Mouse (Mus musculus) limb, embryonic 13.5 days (tissue): ENCODE measurements at regions not wholly inside any gene's neighbourhood (a gene's known extent, or its start where the extent isn't known, plus 50 kb on each side); places are given as distances from the start of the nearest gene placed in this dataset.

Source experiments
- ATAC-seq: fragments of 200-750 bp; cut with Nextera tagmentation; 2 replicates; pipeline ENCODE4 v1.8.0; 2017; ENCODE audit warnings: low read depth, moderate number of reproducible peaks, moderate TSS enrichment; ENCODE audit not compliant: low FRiP score
- H3K27ac ChIP-seq: fragments of 300-500 bp; sonication (generic); 2 replicates; pipeline ENCODE4 v1.5.1; 2015; ENCODE audit warnings: inconsistent platforms, mild to moderate bottlenecking, moderate library complexity
- H3K27me3 ChIP-seq: fragments of 300-500 bp; sonication (generic); 2 replicates; pipeline ENCODE4 v1.6.1; 2015; ENCODE audit warnings: mild to moderate bottlenecking, inconsistent platforms
- H3K36me3 ChIP-seq: fragments of 300-500 bp; sonication (generic); 2 replicates; pipeline ENCODE4 v1.6.1; 2015; ENCODE audit warnings: inconsistent platforms, mild to moderate bottlenecking, moderate library complexity
- H3K4me1 ChIP-seq: fragments of 300-500 bp; sonication (generic); 2 replicates; pipeline ENCODE4 v1.6.1; 2015; ENCODE audit warnings: inconsistent platforms
- H3K4me2 ChIP-seq: fragments of 300-500 bp; sonication (generic); replicated peaks from 2 replicates; pipeline ENCODE4 v1.6.1; 2015; ENCODE audit warnings: inconsistent platforms, mild to moderate bottlenecking, moderate library complexity
- H3K4me3 ChIP-seq: fragments of 300-500 bp; sonication (generic); 2 replicates; pipeline ENCODE4 v1.5.1; 2015; ENCODE audit warnings: moderate library complexity, mild to moderate bottlenecking, inconsistent platforms
- H3K9ac ChIP-seq: fragments of 300-500 bp; sonication (generic); 2 replicates; pipeline ENCODE4 v1.6.1; 2015; ENCODE audit warnings: mild to moderate bottlenecking, inconsistent platforms
- H3K9me3 ChIP-seq: fragments of 300-500 bp; sonication (generic); 2 replicates; pipeline ENCODE4 v1.6.1; 2016; ENCODE audit warnings: inconsistent platforms
- WGBS: fragments of 180-500 bp; shearing (Covaris S2); methylation state at CpG from one replicate; pipeline ENCODE4 v1.1.7; 2015; 5-methylcytosine and 5-hydroxymethylcytosine counted together

GRCm38 (mm10) chr4:142503761-142504160, 264.6 kb upstream of the Kazn start:
- ATAC-seq = no peak
- peaks cover 8% of the 10 kb centered on the region for H3K4me1 ChIP-seq
- H3K27ac ChIP-seq = no peak overlapping the region
- no peaks in the 10 kb centered on the region for H3K36me3 ChIP-seq
- no peak overlapping the region for H3K4me3 ChIP-seq
- H3K4me2 ChIP-seq = no peak overlapping the region
- H3K9me3 ChIP-seq = no peaks in the 10 kb centered on the region
- WGBS = 91% methylated on average over 15 of the region's 15 CpGs
- H3K9ac ChIP-seq = no peak overlapping the region
- no peaks in the 10 kb centered on the region for H3K27me3 ChIP-seq

GRCm38 (mm10) chr4:142501177-142501576, 262.0 kb upstream of the Kazn start:
- WGBS = 59% methylated on average over 8 of the region's 8 CpGs
- ATAC-seq = no peak
- Histone ChIP-seq H3K4me3 (no peak overlapping the region), H3K4me1 (peaks cover 24% of the 10 kb centered on the region), H3K9me3 (no peaks in the 10 kb centered on the region), H3K27me3 (0 out of 2 replicates have a peak, but pooled peaks cover 5% of the 10 kb centered on the region), H3K36me3 (no peaks in the 10 kb centered on the region), H3K9ac (no peak overlapping the region), H3K27ac (no peak overlapping the region), H3K4me2 (no peak overlapping the region)

- H3K4me1 ChIP-seq = peaks cover 27% of the 10 kb centered on the region
- H3K9ac ChIP-seq = no peak overlapping the region
- no peaks in the 10 kb centered on the region for H3K9me3 ChIP-seq
- no peak for ATAC-seq
- WGBS = 67% methylated on average over 7 of the region's 7 CpGs
- no peak overlapping the region for H3K27ac ChIP-seq
- H3K27me3 ChIP-seq = 0 out of 2 replicates have a peak, but pooled peaks cover 6% of the 10 kb centered on the region
- H3K4me2 ChIP-seq = no peak overlapping the region
- no peaks in the 10 kb centered on the region for H3K36me3 ChIP-seq
- H3K4me3 ChIP-seq = no peak overlapping the region
Observed at GRCm38 (mm10) chr4:142500541-142500940, 261.3 kb upstream of the Kazn start.

GRCm38 (mm10) chr4:142496605-142497004, 257.4 kb upstream of the Kazn start:
- H3K4me2 ChIP-seq = no peak overlapping the region
- H3K9me3 ChIP-seq = no peaks in the 10 kb centered on the region
- no peak for ATAC-seq
- H3K4me3 ChIP-seq = no peak overlapping the region
- 0 out of 2 replicates have a peak, but pooled peaks cover 6% of the 10 kb centered on the region for H3K27me3 ChIP-seq
- peaks cover 27% of the 10 kb centered on the region for H3K4me1 ChIP-seq
- H3K27ac ChIP-seq = no peak overlapping the region
- H3K36me3 ChIP-seq = no peaks in the 10 kb centered on the region
- 41% methylated on average over 12 of the region's 12 CpGs for WGBS
- no peak overlapping the region for H3K9ac ChIP-seq

- Histone ChIP-seq H3K27ac (no peak overlapping the region), H3K36me3 (no peaks in the 10 kb centered on the region)
- no peak for ATAC-seq
Observed at GRCm38 (mm10) chr4:142492926-142493492, 253.8 kb upstream of the Kazn start.

GRCm38 (mm10) chr4:142485784-142486423, 246.7 kb upstream of the Kazn start:
- WGBS = 85% methylated on average over 4 of the region's 4 CpGs
- ATAC-seq = no peak
- H3K9me3 ChIP-seq = no peaks in the 10 kb centered on the region
- H3K27me3 ChIP-seq = no peaks in the 10 kb centered on the region
- no peaks in the 10 kb centered on the region for H3K36me3 ChIP-seq
- H3K9ac ChIP-seq = no peak overlapping the region
- H3K27ac ChIP-seq = no peak overlapping the region
- H3K4me1 ChIP-seq = no peaks in the 10 kb centered on the region
- no peak overlapping the region for H3K4me2 ChIP-seq
- H3K4me3 ChIP-seq = no peak overlapping the region

More at GRCm38 (mm10) chr4:142492926-142493492, 253.8 kb upstream of the Kazn start:
- 55% methylated on average over 10 of the region's 10 CpGs for WGBS
- Histone ChIP-seq H3K4me1 (peaks cover 14% of the 10 kb centered on the region), H3K9me3 (no peaks in the 10 kb centered on the region), H3K4me3 (no peak overlapping the region), H3K9ac (no peak overlapping the region), H3K4me2 (no peak overlapping the region), H3K27me3 (0 out of 2 replicates have a peak, but pooled peaks cover 6% of the 10 kb centered on the region)

GRCm38 (mm10) chr4:142475632-142476031, 236.4 kb upstream of the Kazn start:
- peak overlapping the region; percentile 54 for H3K4me2 ChIP-seq

GRCm38 (mm10) chr4:142474626-142475025, 235.4 kb upstream of the Kazn start:
- no peaks in the 10 kb centered on the region for H3K9me3 ChIP-seq
- no peak overlapping the region for H3K4me3 ChIP-seq
- H3K4me1 ChIP-seq = peaks cover 30% of the 10 kb centered on the region
- no peak overlapping the region for H3K27ac ChIP-seq
- H3K36me3 ChIP-seq = no peaks in the 10 kb centered on the region
- no peak overlapping the region for H3K9ac ChIP-seq
- WGBS = 81% methylated on average over 7 of the region's 7 CpGs
- peak overlapping the region; percentile 54; the same call in 1 of the 2 replicates for H3K4me2 ChIP-seq
- no peak for ATAC-seq
- no peaks in the 10 kb centered on the region for H3K27me3 ChIP-seq

More at GRCm38 (mm10) chr4:142475632-142476031, 236.4 kb upstream of the Kazn start:
- no peaks in the 10 kb centered on the region for H3K9me3 ChIP-seq
- 69% methylated on average over 10 of the region's 10 CpGs for WGBS
- no peak for ATAC-seq
- H3K36me3 ChIP-seq = no peaks in the 10 kb centered on the region
- no peak overlapping the region for H3K27ac ChIP-seq
- no peak overlapping the region for H3K9ac ChIP-seq
- H3K27me3 ChIP-seq = no peaks in the 10 kb centered on the region
- peak overlapping the region; percentile 29 for H3K4me3 ChIP-seq
- peaks cover 30% of the 10 kb centered on the region for H3K4me1 ChIP-seq

GRCm38 (mm10) chr4:142474018-142474417, 234.8 kb upstream of the Kazn start:
- H3K4me2 ChIP-seq = no peak overlapping the region
- H3K4me1 ChIP-seq = peaks cover 30% of the 10 kb centered on the region
- WGBS = 61% methylated on average over 12 of the region's 12 CpGs
- no peaks in the 10 kb centered on the region for H3K9me3 ChIP-seq
- no peak overlapping the region for H3K27ac ChIP-seq
- ATAC-seq = no peak
- H3K4me3 ChIP-seq = no peak overlapping the region
- H3K27me3 ChIP-seq = no peaks in the 10 kb centered on the region
- H3K9ac ChIP-seq = no peak overlapping the region
- no peaks in the 10 kb centered on the region for H3K36me3 ChIP-seq

GRCm38 (mm10) chr4:142473284-142473683, 234.1 kb upstream of the Kazn start:
- H3K9me3 ChIP-seq = no peaks in the 10 kb centered on the region
- no peak overlapping the region for H3K4me2 ChIP-seq
- no peak overlapping the region for H3K9ac ChIP-seq
- no peak for ATAC-seq
- H3K27me3 ChIP-seq = no peaks in the 10 kb centered on the region
- H3K4me1 ChIP-seq = peaks cover 30% of the 10 kb centered on the region
- WGBS = 73% methylated on average over 8 of the region's 8 CpGs
- no peak overlapping the region for H3K4me3 ChIP-seq
- no peaks in the 10 kb centered on the region for H3K36me3 ChIP-seq
- H3K27ac ChIP-seq = no peak overlapping the region

GRCm38 (mm10) chr4:142472332-142472731, 233.1 kb upstream of the Kazn start:
- Histone ChIP-seq H3K4me1 (peaks cover 30% of the 10 kb centered on the region), H3K27me3 (no peaks in the 10 kb centered on the region), H3K9me3 (no peaks in the 10 kb centered on the region), H3K4me2 (no peak overlapping the region), H3K4me3 (no peak overlapping the region), H3K36me3 (no peaks in the 10 kb centered on the region), H3K9ac (no peak overlapping the region), H3K27ac (no peak overlapping the region)
- 89% methylated on average over 3 of the region's 3 CpGs for WGBS
- ATAC-seq = no peak

- Histone ChIP-seq H3K9me3 (no peaks in the 10 kb centered on the region), H3K4me3 (no peak overlapping the region), H3K27ac (no peak overlapping the region), H3K36me3 (peaks cover 6% of the 10 kb centered on the region; the same call in 1 of the 2 replicates), H3K4me1 (peaks cover 28% of the 10 kb centered on the region), H3K4me2 (no peak overlapping the region), H3K9ac (no peak overlapping the region), H3K27me3 (no peaks in the 10 kb centered on the region)
- WGBS = 89% methylated on average over 6 of the region's 6 CpGs
- ATAC-seq = no peak
Observed at GRCm38 (mm10) chr4:142470784-142471183, 231.6 kb upstream of the Kazn start.
